Mouse (Mus musculus) small intestine, adult 2 months (tissue): Measurements from ENCODE around the gene Fn1. TPM values are rescaled to one million over a fixed set of nuclear protein-coding genes. Genes with fewer than 3 reads are reported as not detected.

ENCODE experiments used
- H3K27ac ChIP-seq: fragments of 200-500 bp; 2 replicates; pipeline ENCODE4 v1.5.1; 2012; ENCODE audit warnings: low read depth, low read length, control low read depth, inconsistent platforms; ENCODE audit not compliant: insufficient read depth
- H3K27me3 ChIP-seq: fragments of 200-500 bp; 2 replicates; pipeline ENCODE4 v1.6.1; 2012; ENCODE audit warnings: mild to moderate bottlenecking, moderate library complexity, low read length, inconsistent platforms; ENCODE audit not compliant: control insufficient read depth, insufficient read depth
- H3K36me3 ChIP-seq: fragments of 200-500 bp; 2 replicates; pipeline ENCODE4 v1.6.1; 2012; ENCODE audit warnings: mild to moderate bottlenecking, low read length, control low read depth, inconsistent platforms; ENCODE audit not compliant: control insufficient read depth, insufficient read depth
- H3K4me1 ChIP-seq: fragments of 200-500 bp; 2 replicates; pipeline ENCODE4 v1.6.1; 2012; ENCODE audit warnings: low read length, inconsistent platforms, mixed read lengths; ENCODE audit not compliant: control insufficient read depth, insufficient read depth, insufficient read length
- H3K4me3 ChIP-seq: fragments of 200-500 bp; 2 replicates; pipeline ENCODE4 v1.5.1; 2012; ENCODE audit warnings: low read depth, mild to moderate bottlenecking, control low read depth, inconsistent platforms, low read length, moderate library complexity
- CTCF ChIP-seq: fragments of 200-500 bp; IDR thresholded peaks from 2 replicates; pipeline ENCODE4 v1.5.1; 2012; ENCODE audit warnings: low read depth, mild to moderate bottlenecking, control low read depth, inconsistent platforms, low read length, moderate library complexity, mixed read lengths; ENCODE audit not compliant: insufficient replicate concordance, insufficient read length; ENCODE audit errors: extremely low read depth
- POLR2A ChIP-seq: fragments of 200-500 bp; IDR thresholded peaks from 2 replicates; pipeline ENCODE4 v1.6.1; 2012; ENCODE audit warnings: low read depth, mild to moderate bottlenecking, control low read depth, inconsistent platforms, low read length, moderate library complexity
- WGBS: fragments of 180-500 bp; shearing (Covaris S2); methylation state at CpG from one replicate; pipeline ENCODE4 v1.1.7; 2018; 5-methylcytosine and 5-hydroxymethylcytosine counted together
- polyA plus RNA-seq: library from polyadenylated mRNA; depleted of rRNA; stranded (reverse); fragments of >200 nt; gene quantifications from 2 replicates; pipeline ENCODE4 v1.2.3, GENCODE M21; 2012

The Fn1 gene
- polyA plus RNA-seq, 1 experiment = 86.1 TPM

GRCm38 (mm10) chr1:71640157-71640556 lies 12.8 kb downstream of the Fn1 start:
- H3K4me3 ChIP-seq = no peak overlapping the region
- no peaks in the 10 kb centered on the region for H3K36me3 ChIP-seq
- WGBS = 86% methylated on average over 8 of the region's 8 CpGs
- no peak for TF ChIP-seq CTCF
- TF ChIP-seq POLR2A = no peak
- H3K27ac ChIP-seq = no peak overlapping the region
- no peaks in the 10 kb centered on the region for H3K27me3 ChIP-seq
- no peaks in the 10 kb centered on the region for H3K4me1 ChIP-seq

GRCm38 (mm10) chr1:71636665-71637064 lies 16.3 kb downstream of the Fn1 start:
- Histone ChIP-seq H3K4me3 (no peak overlapping the region), H3K27ac (no peak overlapping the region), H3K36me3 (no peaks in the 10 kb centered on the region), H3K4me1 (no peaks in the 10 kb centered on the region), H3K27me3 (no peaks in the 10 kb centered on the region)
- TF ChIP-seq POLR2A (no peak), CTCF (no peak)
- 93% methylated on average over 4 of the region's 4 CpGs for WGBS

GRCm38 (mm10) chr1:71636116-71636515 lies 16.9 kb downstream of the Fn1 start:
- Histone ChIP-seq H3K27me3 (no peaks in the 10 kb centered on the region), H3K4me3 (no peak overlapping the region), H3K4me1 (no peaks in the 10 kb centered on the region), H3K27ac (no peak overlapping the region), H3K36me3 (no peaks in the 10 kb centered on the region)
- no peak for TF ChIP-seq POLR2A
- no peak for TF ChIP-seq CTCF
- WGBS = 60% methylated on average over 5 of the region's 5 CpGs

GRCm38 (mm10) chr1:71635101-71636014 lies 17.6 kb downstream of the Fn1 start:
- Histone ChIP-seq H3K4me3 (no peak overlapping the region), H3K4me1 (no peaks in the 10 kb centered on the region), H3K27ac (no peak overlapping the region), H3K36me3 (no peaks in the 10 kb centered on the region), H3K27me3 (no peaks in the 10 kb centered on the region)
- WGBS = 84% methylated on average over 10 of the region's 10 CpGs
- TF ChIP-seq POLR2A (no peak), CTCF (no peak)

GRCm38 (mm10) chr1:71634471-71634981 lies 18.5 kb downstream of the Fn1 start:
- WGBS = 73% methylated on average over 6 of the region's 6 CpGs
- H3K4me3 ChIP-seq = no peak overlapping the region
- TF ChIP-seq POLR2A (no peak), CTCF (no peak)
- no peaks in the 10 kb centered on the region for H3K27me3 ChIP-seq
- H3K4me1 ChIP-seq = no peaks in the 10 kb centered on the region
- H3K36me3 ChIP-seq = no peaks in the 10 kb centered on the region; the same call in 1 of the 2 replicates
- H3K27ac ChIP-seq = no peak overlapping the region

GRCm38 (mm10) chr1:71632387-71632786 lies 20.6 kb downstream of the Fn1 start:
- H3K36me3 ChIP-seq = no peaks in the 10 kb centered on the region; the same call in 1 of the 2 replicates
- H3K27me3 ChIP-seq = no peaks in the 10 kb centered on the region
- H3K4me3 ChIP-seq = no peak overlapping the region
- no peak for TF ChIP-seq POLR2A
- TF ChIP-seq CTCF = no peak
- H3K4me1 ChIP-seq = no peaks in the 10 kb centered on the region
- no peak overlapping the region for H3K27ac ChIP-seq
- 81% methylated on average over 10 of the region's 10 CpGs for WGBS

- no peaks in the 10 kb centered on the region for H3K27me3 ChIP-seq
- TF ChIP-seq CTCF (no peak), POLR2A (no peak)
- no peaks in the 10 kb centered on the region; the same call in 1 of the 2 replicates for H3K36me3 ChIP-seq
- no peak overlapping the region for H3K4me3 ChIP-seq
- WGBS = 87% methylated on average over 6 of the region's 6 CpGs
- no peaks in the 10 kb centered on the region for H3K4me1 ChIP-seq
- no peak overlapping the region for H3K27ac ChIP-seq
These were observed 21.2 kb downstream of the Fn1 start for GRCm38 (mm10) chr1:71631811-71632210.

GRCm38 (mm10) chr1:71630243-71630642 lies 22.8 kb downstream of the Fn1 start:
- no peak overlapping the region for H3K27ac ChIP-seq
- no peaks in the 10 kb centered on the region; the same call in 1 of the 2 replicates for H3K36me3 ChIP-seq
- 65% methylated on average over 8 of the region's 8 CpGs for WGBS
- TF ChIP-seq CTCF (no peak), POLR2A (no peak)
- no peak overlapping the region for H3K4me3 ChIP-seq
- H3K4me1 ChIP-seq = no peaks in the 10 kb centered on the region
- no peaks in the 10 kb centered on the region for H3K27me3 ChIP-seq
